Mouse (Mus musculus): Measurements from ENCODE around the gene Wapl.

- TF ChIP-seq CTCF (IDR thresholded peaks at IDR 0.05; ENCODE audit: low read depth, low read length) (no peak), EP300 (IDR thresholded peaks at IDR 0.05; ENCODE audit: insufficient read depth, low read depth, low read length) (no peak), POLR2A (IDR thresholded peaks at IDR 0.05; ENCODE audit: insufficient read depth, low read length) (no peak)
Observed at GRCm38 (mm10) chr14:34635192-34635591, 38.5 kb upstream of the Wapl start.
